9 mouse cellular contexts compared by ENCODE assay signal in the genomic region with DNA sequence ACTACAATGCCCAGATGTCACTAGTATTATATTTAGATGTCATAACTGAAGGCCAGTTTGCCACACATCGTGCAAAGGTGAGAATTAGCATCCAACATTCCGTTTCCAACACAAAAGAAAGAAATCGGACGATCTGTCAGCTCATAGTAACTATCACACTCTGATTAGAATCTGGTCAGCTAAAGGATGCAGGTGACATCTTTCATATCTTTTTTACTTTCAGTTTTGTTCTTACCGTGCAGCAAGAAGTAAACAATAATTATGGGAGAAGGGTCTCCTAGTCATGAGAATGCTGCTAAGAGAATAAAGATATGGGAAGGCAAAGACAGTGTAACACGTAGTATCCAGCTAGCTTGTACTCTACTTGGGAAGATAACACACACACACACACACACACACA.
"Had no signal": no experiment of that assay in that cellular context is flagged by ENCODE, and none has a peak within 500 bp of the region (broad histone marks: within the 10 kb centered on the region; RNA-seq: fewer than 3 reads in every experiment).

No protein-coding gene starts in this region.

- DNase-seq: lung, adult 18-20 months; lung, embryonic 14.5 days; lung, postnatal 10 days; right cerebral cortex, postnatal 14 days; thymus, adult 18-20 months; thymus, postnatal 14 days; thymus, postnatal 36 days had no signal

- ATAC-seq: midbrain, embryonic 13.5 days; midbrain, embryonic 15.5 days had no signal
